Mouse (Mus musculus) hindbrain, embryonic 16.5 days (tissue): ENCODE measurements around the gene Igfn1. TPM values are rescaled to one million over a fixed set of nuclear protein-coding genes. Genes with fewer than 3 reads are reported as not detected.

Experiments
- ATAC-seq: fragments of 200-750 bp; cut with Nextera tagmentation; 2 replicates; pipeline ENCODE4 v1.8.0; 2017; ENCODE audit warnings: moderate TSS enrichment, moderate library complexity
- H3K27ac ChIP-seq: fragments of 300-500 bp; sonication (generic); 2 replicates; pipeline ENCODE4 v1.5.1; 2014; ENCODE audit warnings: low read depth, mild to moderate bottlenecking, control low read depth, low read length, moderate library complexity
- H3K27me3 ChIP-seq: fragments of 300-500 bp; sonication (generic); replicated peaks from 2 replicates; pipeline ENCODE4 v1.6.1; 2014; ENCODE audit warnings: low read length; ENCODE audit not compliant: control insufficient read depth, insufficient read depth
- H3K36me3 ChIP-seq: fragments of 300-500 bp; sonication (generic); 2 replicates; pipeline ENCODE4 v1.6.1; 2014; ENCODE audit warnings: mild to moderate bottlenecking, low read length, moderate library complexity, mixed read lengths; ENCODE audit not compliant: control insufficient read depth, insufficient read depth
- H3K4me1 ChIP-seq: fragments of 300-500 bp; sonication (generic); 2 replicates; pipeline ENCODE4 v1.6.1; 2014; ENCODE audit warnings: low read depth, low read length; ENCODE audit not compliant: control insufficient read depth, insufficient read depth
- H3K4me2 ChIP-seq: fragments of 300-500 bp; sonication (generic); 2 replicates; pipeline ENCODE4 v1.6.1; 2014; ENCODE audit warnings: mild to moderate bottlenecking, low read length, control low read depth, moderate library complexity
- H3K4me3 ChIP-seq: fragments of 300-500 bp; sonication (generic); 2 replicates; pipeline ENCODE4 v1.5.1; 2014; ENCODE audit warnings: mild to moderate bottlenecking, low read length, control low read depth, moderate library complexity
- H3K9ac ChIP-seq: fragments of 300-500 bp; sonication (generic); 2 replicates; pipeline ENCODE4 v1.6.1; 2014; ENCODE audit warnings: low read depth, mild to moderate bottlenecking, control low read depth, low read length, moderate library complexity
- H3K9me3 ChIP-seq: fragments of 300-500 bp; sonication (generic); 2 replicates; pipeline ENCODE4 v1.6.1; 2014; ENCODE audit warnings: mild to moderate bottlenecking, low read length, moderate library complexity; ENCODE audit not compliant: control insufficient read depth
- WGBS: fragments of 180-500 bp; shearing (Covaris S2); extraction: QIAGEN DNeasy Blood & Tissue Kit; methylation state at CpG from one replicate; pipeline ENCODE4 v1.1.7; 2014; 5-methylcytosine and 5-hydroxymethylcytosine counted together
- polyA plus RNA-seq: library from polyadenylated mRNA; unstranded; fragments of >200 nt; fragmentation: Nextera tagmentation; extraction: Ambion mirVana; gene quantifications from 2 replicates; pipeline ENCODE4 v1.2.1, GENCODE M21; 2015

The Igfn1 gene
- polyA plus RNA-seq, 1 experiment from 2014 or later, result not detected

GRCm38 (mm10) chr1:135924377-135924994 is 81.7 kb downstream of the Igfn1 start:
- no peaks in the 10 kb centered on the region for H3K9me3 ChIP-seq
- WGBS, result 79% methylated on average over 5 of the region's 5 CpGs

GRCm38 (mm10) chr1:135923229-135923628 is 82.9 kb downstream of the Igfn1 start:
- Histone ChIP-seq H3K4me2 (no peak overlapping the region), H3K36me3 (no peaks in the 10 kb centered on the region), H3K27me3 (peaks cover 31% of the 10 kb centered on the region), H3K9ac (no peak overlapping the region), H3K27ac (no peak overlapping the region), H3K9me3 (no peaks in the 10 kb centered on the region), H3K4me3 (no peak overlapping the region), H3K4me1 (peaks cover 8% of the 10 kb centered on the region)
- 86% methylated on average over 7 of the region's 7 CpGs for WGBS
- no peak for ATAC-seq

More at GRCm38 (mm10) chr1:135924377-135924994, 81.7 kb downstream of the Igfn1 start:
- H3K4me2 ChIP-seq, result no peak overlapping the region
- ATAC-seq, result no peak; the same call in 1 of the 2 replicates
- no peak overlapping the region for H3K4me3 ChIP-seq
- H3K27ac ChIP-seq, result no peak overlapping the region
- no peaks in the 10 kb centered on the region for H3K36me3 ChIP-seq
- H3K9ac ChIP-seq, result no peak overlapping the region
- H3K27me3 ChIP-seq, result peaks cover 20% of the 10 kb centered on the region
- no peaks in the 10 kb centered on the region for H3K4me1 ChIP-seq

- Histone ChIP-seq H3K9ac (no peak within 1 kb of the TSS), H3K27me3 (peaks cover 52% of the 10 kb centered on the region), H3K27ac (no peak within 1 kb of the TSS), H3K36me3 (no peaks in the 10 kb centered on the region), H3K4me2 (peak within 1 kb of the TSS; percentile 48), H3K4me1 (peaks cover 8% of the 10 kb centered on the region), H3K4me3 (peak within 1 kb of the TSS; percentile 25), H3K9me3 (no peaks in the 10 kb centered on the region)
- no peak for ATAC-seq
- under 1% methylated on average over 65 of the region's 67 CpGs for WGBS
Measured at GRCm38 (mm10) chr1:135918644-135919407, 87.3 kb downstream of the Igfn1 start, which contains the start of gene Pkp1. Gene Pkp1, minus strand, starts transcription at chr1:135919207.

- no peaks in the 10 kb centered on the region for H3K9me3 ChIP-seq
- no peaks in the 10 kb centered on the region for H3K36me3 ChIP-seq
- no peak overlapping the region for H3K27ac ChIP-seq
- peaks cover 8% of the 10 kb centered on the region for H3K4me1 ChIP-seq
- ATAC-seq, result no peak
- H3K4me2 ChIP-seq, result no peak overlapping the region
- H3K9ac ChIP-seq, result no peak overlapping the region
- H3K4me3 ChIP-seq, result no peak overlapping the region
- peaks cover 48% of the 10 kb centered on the region for H3K27me3 ChIP-seq
- 12% methylated on average over 5 of the region's 5 CpGs for WGBS
Measured at GRCm38 (mm10) chr1:135917206-135917605, 88.9 kb downstream of the Igfn1 start.

- H3K4me1 ChIP-seq, result peaks cover 8% of the 10 kb centered on the region
- no peaks in the 10 kb centered on the region for H3K36me3 ChIP-seq
- H3K4me2 ChIP-seq, result no peak overlapping the region
- no peak for ATAC-seq
- H3K27ac ChIP-seq, result no peak overlapping the region
- H3K4me3 ChIP-seq, result no peak overlapping the region
- WGBS, result 38% methylated on average over 5 of the region's 5 CpGs
- H3K9me3 ChIP-seq, result no peaks in the 10 kb centered on the region
- no peak overlapping the region for H3K9ac ChIP-seq
- H3K27me3 ChIP-seq, result peaks cover 48% of the 10 kb centered on the region
Measured at GRCm38 (mm10) chr1:135916486-135917058, 89.6 kb downstream of the Igfn1 start.

- H3K9ac ChIP-seq, result no peak overlapping the region
- peaks cover 3% of the 10 kb centered on the region for H3K4me1 ChIP-seq
- H3K27ac ChIP-seq, result no peak overlapping the region
- no peak for ATAC-seq
- H3K4me3 ChIP-seq, result no peak overlapping the region
- no peaks in the 10 kb centered on the region for H3K9me3 ChIP-seq
- H3K4me2 ChIP-seq, result no peak overlapping the region
- peaks cover 25% of the 10 kb centered on the region for H3K27me3 ChIP-seq
- 74% methylated on average over 4 of the region's 4 CpGs for WGBS
- H3K36me3 ChIP-seq, result no peaks in the 10 kb centered on the region
Measured at GRCm38 (mm10) chr1:135913657-135914056, 92.5 kb downstream of the Igfn1 start.

GRCm38 (mm10) chr1:135909381-135909780 is 96.8 kb downstream of the Igfn1 start:
- 18% methylated on average over 6 of the region's 6 CpGs for WGBS
- no peak overlapping the region for H3K4me3 ChIP-seq
- no peak overlapping the region for H3K4me2 ChIP-seq
- H3K27ac ChIP-seq, result no peak overlapping the region
- no peaks in the 10 kb centered on the region; the same call in 1 of the 2 replicates for H3K4me1 ChIP-seq
- no peak for ATAC-seq
- H3K9me3 ChIP-seq, result no peaks in the 10 kb centered on the region
- H3K36me3 ChIP-seq, result no peaks in the 10 kb centered on the region
- H3K27me3 ChIP-seq, result no peaks in the 10 kb centered on the region
- H3K9ac ChIP-seq, result no peak overlapping the region

GRCm38 (mm10) chr1:135906736-135907135 is 99.4 kb downstream of the Igfn1 start:
- H3K4me2 ChIP-seq, result no peak overlapping the region
- no peaks in the 10 kb centered on the region; the same call in 1 of the 2 replicates for H3K4me1 ChIP-seq
- H3K27ac ChIP-seq, result no peak overlapping the region
- no peaks in the 10 kb centered on the region for H3K36me3 ChIP-seq
- H3K9me3 ChIP-seq, result no peaks in the 10 kb centered on the region
- no peak overlapping the region for H3K4me3 ChIP-seq
- WGBS, result 75% methylated on average over 11 of the region's 11 CpGs
- no peak for ATAC-seq
- H3K9ac ChIP-seq, result no peak overlapping the region
- H3K27me3 ChIP-seq, result no peaks in the 10 kb centered on the region
